Mouse (Mus musculus) lung, adult 2 months (tissue): ENCODE results near the gene Ttll2. TPM values are rescaled to one million over a fixed set of nuclear protein-coding genes. Genes with fewer than 3 reads are reported as not detected.
A peak's percentile ranks its signal among the peaks of the same experiment; 100 is the strongest.
"Not testable (repeated sequence)": the region's sequence is repeated elsewhere in the genome, so short reads cannot be mapped to it uniquely, and the experiment has no call there.

ENCODE experiments used
- DNase-seq: peaks from one replicate; pipeline ENCODE4 v3.0.0; 2022
- H3K4me1 ChIP-seq: fragments of 200-500 bp; 2 replicates; pipeline ENCODE4 v1.6.1; 2011; ENCODE audit warnings: low read length; ENCODE audit not compliant: control insufficient read depth, insufficient read depth
- H3K4me3 ChIP-seq: fragments of 200-500 bp; replicated peaks from 2 replicates; pipeline ENCODE3; 2011; ENCODE audit warnings: low read depth, mild to moderate bottlenecking, control low read depth, low read length; ENCODE audit errors: extremely low read depth
- WGBS: fragments of 180-500 bp; shearing (Covaris S2); methylation state at CpG from one replicate; pipeline ENCODE4 v1.1.7; 2018; 5-methylcytosine and 5-hydroxymethylcytosine counted together
- polyA plus RNA-seq: library from polyadenylated mRNA; depleted of rRNA; stranded (reverse); fragments of >200 nt; gene quantifications from 2 replicates; pipeline ENCODE4 v1.2.3, GENCODE M21; 2012; rRNA removed

Ttll2 gene
- polyA plus RNA-seq, 1 experiment: 0.18 TPM

- H3K4me3 ChIP-seq, H3K4me1 ChIP-seq: not testable (repeated sequence)
- WGBS: 57% methylated on average over 8 of the region's 8 CpGs
- DNase-seq: peak; percentile 8
Measured at GRCm38 (mm10) chr17:7306278-7307196, 46.0 kb downstream of the Ttll2 start.

Other genes with a start within 250 kb of the Ttll2 start
- 20.1 and 24.7 TPM in 2 replicates for gene Rps6ka2, start 182.6 kb downstream of the Ttll2 start, polyA plus RNA-seq
- not detected in 2 replicates for gene Tcp10a, start 28.1 kb downstream of the Ttll2 start, polyA plus RNA-seq
- not detected in 2 replicates for gene Gm49630, start 19.3 kb upstream of the Ttll2 start, polyA plus RNA-seq
- gene Unc93a2, start 32.8 kb upstream of the Ttll2 start, polyA plus RNA-seq: 0.23 and 1.1 TPM in 2 replicates